Mouse (Mus musculus): ENCODE measurements at regions not wholly inside any gene's neighbourhood (a gene's known extent, or its start where the extent isn't known, plus 50 kb on each side); places are given as distances from the start of the nearest gene placed in this dataset.

GRCm38 (mm10) chr13:84023021-84023420 is 199.1 kb upstream of the Tmem161b start:
- Histone ChIP-seq H3K9ac (ENCODE audit: low read length) (no peak overlapping the region), H3K4me3 (ENCODE audit: low read depth, low read length) (no peak overlapping the region), H3K4me2 (ENCODE audit: low read length) (no peak overlapping the region), H3K36me3 (ENCODE audit: control insufficient read depth, insufficient read depth, low read length) (no peaks in the 10 kb centered on the region), H3K9me3 (replicated peaks; ENCODE audit: control insufficient read depth, low read length) (no peaks in the 10 kb centered on the region), H3K27ac (ENCODE audit: low read depth, low read length) (no peak overlapping the region), H3K4me1 (ENCODE audit: control insufficient read depth, insufficient read depth, low read length) (no peaks in the 10 kb centered on the region), H3K27me3 (replicated peaks; ENCODE audit: control insufficient read depth, insufficient read depth, low read length) (no peaks in the 10 kb centered on the region)
- 93% methylated on average over 1 of the region's 1 CpGs for WGBS
- ATAC-seq (no peak), DNase-seq (ENCODE audit: low spot score) (no peak)

GRCm38 (mm10) chr13:84023637-84024036 is 198.5 kb upstream of the Tmem161b start:
- WGBS, result 38% methylated on average over 5 of the region's 5 CpGs

GRCm38 (mm10) chr13:84025348-84025747 is 196.7 kb upstream of the Tmem161b start:
- Histone ChIP-seq H3K27me3 (replicated peaks; ENCODE audit: control insufficient read depth, insufficient read depth, low read length) (no peaks in the 10 kb centered on the region), H3K36me3 (ENCODE audit: control insufficient read depth, insufficient read depth, low read length) (no peaks in the 10 kb centered on the region), H3K4me1 (ENCODE audit: control insufficient read depth, insufficient read depth, low read length) (no peaks in the 10 kb centered on the region), H3K27ac (ENCODE audit: low read depth, low read length) (no peak overlapping the region), H3K9me3 (replicated peaks; ENCODE audit: control insufficient read depth, low read length) (no peaks in the 10 kb centered on the region), H3K9ac (ENCODE audit: low read length) (no peak overlapping the region), H3K4me2 (ENCODE audit: low read length) (no peak overlapping the region), H3K4me3 (ENCODE audit: low read depth, low read length) (no peak overlapping the region)
- peak; percentile 68 for DNase-seq (ENCODE audit: low spot score)
- ATAC-seq, result peak; percentile 26; the same call in 1 of the 2 replicates
- WGBS, result 73% methylated on average over 2 of the region's 2 CpGs

More at GRCm38 (mm10) chr13:84023637-84024036, 198.5 kb upstream of the Tmem161b start:
- Histone ChIP-seq H3K36me3 (ENCODE audit: control insufficient read depth, insufficient read depth, low read length) (no peaks in the 10 kb centered on the region), H3K9ac (ENCODE audit: low read length) (no peak overlapping the region), H3K4me3 (ENCODE audit: low read depth, low read length) (no peak overlapping the region), H3K4me2 (ENCODE audit: low read length) (no peak overlapping the region), H3K9me3 (replicated peaks; ENCODE audit: control insufficient read depth, low read length) (no peaks in the 10 kb centered on the region), H3K27ac (ENCODE audit: low read depth, low read length) (no peak overlapping the region), H3K4me1 (ENCODE audit: control insufficient read depth, insufficient read depth, low read length) (no peaks in the 10 kb centered on the region), H3K27me3 (replicated peaks; ENCODE audit: control insufficient read depth, insufficient read depth, low read length) (no peaks in the 10 kb centered on the region)
- DNase-seq (ENCODE audit: low spot score), result peak; percentile 37
- peak; percentile 51; the same call in 1 of the 2 replicates for ATAC-seq

- no peak for DNase-seq (ENCODE audit: low spot score)
- 88% methylated on average over 6 of the region's 6 CpGs for WGBS
Observed at GRCm38 (mm10) chr13:84047736-84048135, 174.4 kb upstream of the Tmem161b start.

GRCm38 (mm10) chr13:84052221-84052620 is 169.9 kb upstream of the Tmem161b start:
- Histone ChIP-seq H3K27me3 (replicated peaks; ENCODE audit: control insufficient read depth, insufficient read depth, low read length) (no peaks in the 10 kb centered on the region), H3K4me1 (ENCODE audit: control insufficient read depth, insufficient read depth, low read length) (peaks cover 24% of the 10 kb centered on the region), H3K9ac (ENCODE audit: low read length) (no peak overlapping the region), H3K36me3 (ENCODE audit: control insufficient read depth, insufficient read depth, low read length) (no peaks in the 10 kb centered on the region), H3K9me3 (replicated peaks; ENCODE audit: control insufficient read depth, low read length) (no peaks in the 10 kb centered on the region), H3K27ac (ENCODE audit: low read depth, low read length) (no peak overlapping the region), H3K4me3 (ENCODE audit: low read depth, low read length) (no peak overlapping the region), H3K4me2 (ENCODE audit: low read length) (no peak overlapping the region)
- DNase-seq (ENCODE audit: low spot score), result peak; percentile 27
- ATAC-seq, result no peak
- 75% methylated on average over 1 of the region's 1 CpGs for WGBS

More at GRCm38 (mm10) chr13:84047736-84048135, 174.4 kb upstream of the Tmem161b start:
- Histone ChIP-seq H3K27me3 (replicated peaks; ENCODE audit: control insufficient read depth, insufficient read depth, low read length) (no peaks in the 10 kb centered on the region), H3K9me3 (replicated peaks; ENCODE audit: control insufficient read depth, low read length) (no peaks in the 10 kb centered on the region), H3K36me3 (ENCODE audit: control insufficient read depth, insufficient read depth, low read length) (no peaks in the 10 kb centered on the region), H3K9ac (ENCODE audit: low read length) (no peak overlapping the region), H3K4me3 (ENCODE audit: low read depth, low read length) (no peak overlapping the region), H3K4me1 (ENCODE audit: control insufficient read depth, insufficient read depth, low read length) (peaks cover 8% of the 10 kb centered on the region; the same call in 1 of the 2 replicates), H3K4me2 (ENCODE audit: low read length) (no peak overlapping the region), H3K27ac (ENCODE audit: low read depth, low read length) (no peak overlapping the region)
- ATAC-seq, result no peak

GRCm38 (mm10) chr13:84054956-84055355 is 167.1 kb upstream of the Tmem161b start:
- Histone ChIP-seq H3K4me2 (ENCODE audit: low read length) (peak overlapping the region; percentile 32), H3K4me3 (ENCODE audit: low read depth, low read length) (no peak overlapping the region; the same call in 1 of the 2 replicates), H3K36me3 (ENCODE audit: control insufficient read depth, insufficient read depth, low read length) (no peaks in the 10 kb centered on the region), H3K27me3 (replicated peaks; ENCODE audit: control insufficient read depth, insufficient read depth, low read length) (no peaks in the 10 kb centered on the region), H3K9ac (ENCODE audit: low read length) (peak overlapping the region; percentile 37; the same call in 1 of the 2 replicates), H3K9me3 (replicated peaks; ENCODE audit: control insufficient read depth, low read length) (no peaks in the 10 kb centered on the region), H3K4me1 (ENCODE audit: control insufficient read depth, insufficient read depth, low read length) (peaks cover 37% of the 10 kb centered on the region), H3K27ac (ENCODE audit: low read depth, low read length) (peak overlapping the region; percentile 72)
- ATAC-seq (no peak), DNase-seq (ENCODE audit: low spot score) (peak; percentile 59)
- 25% methylated on average over 7 of the region's 7 CpGs for WGBS

- ATAC-seq (no peak), DNase-seq (ENCODE audit: low spot score) (peak; percentile 37)
- H3K4me3 ChIP-seq (ENCODE audit: low read depth, low read length), result no peak overlapping the region
- peak overlapping the region; percentile 72 for H3K27ac ChIP-seq (ENCODE audit: low read depth, low read length)
- H3K4me2 ChIP-seq (ENCODE audit: low read length), result peak overlapping the region; percentile 32
- no peaks in the 10 kb centered on the region for H3K27me3 ChIP-seq (replicated peaks; ENCODE audit: control insufficient read depth, insufficient read depth, low read length)
- H3K9ac ChIP-seq (ENCODE audit: low read length), result 0 out of 2 replicates have a peak overlapping the region, but pooled peaks have one; percentile 32
- no peaks in the 10 kb centered on the region for H3K36me3 ChIP-seq (ENCODE audit: control insufficient read depth, insufficient read depth, low read length)
- H3K4me1 ChIP-seq (ENCODE audit: control insufficient read depth, insufficient read depth, low read length), result peaks cover 43% of the 10 kb centered on the region
- H3K9me3 ChIP-seq (replicated peaks; ENCODE audit: control insufficient read depth, low read length), result no peaks in the 10 kb centered on the region
Observed at GRCm38 (mm10) chr13:84055576-84055975, 166.5 kb upstream of the Tmem161b start.

GRCm38 (mm10) chr13:84056451-84056850 is 165.6 kb upstream of the Tmem161b start:
- Histone ChIP-seq H3K27me3 (replicated peaks; ENCODE audit: control insufficient read depth, insufficient read depth, low read length) (no peaks in the 10 kb centered on the region), H3K9ac (ENCODE audit: low read length) (peak overlapping the region; percentile 13; the same call in 1 of the 2 replicates), H3K4me1 (ENCODE audit: control insufficient read depth, insufficient read depth, low read length) (peaks cover 48% of the 10 kb centered on the region), H3K4me3 (ENCODE audit: low read depth, low read length) (no peak overlapping the region), H3K4me2 (ENCODE audit: low read length) (peak overlapping the region; percentile 40), H3K9me3 (replicated peaks; ENCODE audit: control insufficient read depth, low read length) (no peaks in the 10 kb centered on the region), H3K27ac (ENCODE audit: low read depth, low read length) (peak overlapping the region; percentile 92), H3K36me3 (ENCODE audit: control insufficient read depth, insufficient read depth, low read length) (no peaks in the 10 kb centered on the region)
- no peak for ATAC-seq
- peak; percentile 72 for DNase-seq (ENCODE audit: low spot score)
- 14% methylated on average over 2 of the region's 3 CpGs for WGBS

GRCm38 (mm10) chr13:84056998-84057397 is 165.1 kb upstream of the Tmem161b start:
- H3K4me2 ChIP-seq (ENCODE audit: low read length), result peak overlapping the region; percentile 40
- no peak overlapping the region for H3K4me3 ChIP-seq (ENCODE audit: low read depth, low read length)
- 3% methylated on average over 5 of the region's 5 CpGs for WGBS
- H3K36me3 ChIP-seq (ENCODE audit: control insufficient read depth, insufficient read depth, low read length), result no peaks in the 10 kb centered on the region
- H3K9me3 ChIP-seq (replicated peaks; ENCODE audit: control insufficient read depth, low read length), result no peaks in the 10 kb centered on the region
- H3K4me1 ChIP-seq (ENCODE audit: control insufficient read depth, insufficient read depth, low read length), result peaks cover 53% of the 10 kb centered on the region
- H3K9ac ChIP-seq (ENCODE audit: low read length), result peak overlapping the region; percentile 13; the same call in 1 of the 2 replicates
- H3K27ac ChIP-seq (ENCODE audit: low read depth, low read length), result peak overlapping the region; percentile 92
- ATAC-seq (peak; percentile 64), DNase-seq (ENCODE audit: low spot score) (peak; percentile 94)
- H3K27me3 ChIP-seq (replicated peaks; ENCODE audit: control insufficient read depth, insufficient read depth, low read length), result no peaks in the 10 kb centered on the region
